Mouse (Mus musculus) bone marrow macrophage, adult 2 months (primary cell): ENCODE measurements at regions not wholly inside any gene's neighbourhood (a gene's known extent, or its start where the extent isn't known, plus 50 kb on each side); places are given as distances from the start of the nearest gene placed in this dataset.

Experiments
- CTCF ChIP-seq: IDR thresholded peaks from 2 replicates; pipeline ENCODE4 v1.5.1; 2012; ENCODE audit warnings: low read depth, mild to moderate bottlenecking, low read length, moderate library complexity
- POLR2A ChIP-seq: IDR thresholded peaks from 2 replicates; pipeline ENCODE4 v1.6.1; 2012; ENCODE audit warnings: mild to moderate bottlenecking, low read depth, low read length, borderline replicate concordance

DNA sequence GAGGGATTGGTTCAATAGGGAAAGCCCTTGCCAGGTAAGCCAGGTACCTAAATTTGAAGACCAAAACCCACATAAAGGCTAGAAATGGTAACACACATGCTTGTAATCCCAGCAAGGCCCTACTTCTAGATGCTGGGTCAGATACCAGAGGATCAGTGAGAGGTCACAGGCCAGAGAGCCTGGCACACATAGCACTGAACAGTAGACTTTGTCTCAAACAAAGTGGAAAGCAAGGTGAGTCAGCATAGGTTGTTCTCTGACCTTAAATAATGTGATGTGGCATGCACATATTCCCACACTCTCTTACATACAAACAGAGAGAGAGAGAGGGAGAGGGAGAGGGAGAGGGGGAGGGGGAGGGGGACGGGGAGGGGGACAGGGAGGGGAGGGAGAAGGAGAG lies 100.3 kb upstream of the Cadm1 start:
- no peak for TF ChIP-seq POLR2A
- no peak for TF ChIP-seq CTCF
